ENCODE assay signal across 8 mouse cellular contexts in the genomic region with DNA sequence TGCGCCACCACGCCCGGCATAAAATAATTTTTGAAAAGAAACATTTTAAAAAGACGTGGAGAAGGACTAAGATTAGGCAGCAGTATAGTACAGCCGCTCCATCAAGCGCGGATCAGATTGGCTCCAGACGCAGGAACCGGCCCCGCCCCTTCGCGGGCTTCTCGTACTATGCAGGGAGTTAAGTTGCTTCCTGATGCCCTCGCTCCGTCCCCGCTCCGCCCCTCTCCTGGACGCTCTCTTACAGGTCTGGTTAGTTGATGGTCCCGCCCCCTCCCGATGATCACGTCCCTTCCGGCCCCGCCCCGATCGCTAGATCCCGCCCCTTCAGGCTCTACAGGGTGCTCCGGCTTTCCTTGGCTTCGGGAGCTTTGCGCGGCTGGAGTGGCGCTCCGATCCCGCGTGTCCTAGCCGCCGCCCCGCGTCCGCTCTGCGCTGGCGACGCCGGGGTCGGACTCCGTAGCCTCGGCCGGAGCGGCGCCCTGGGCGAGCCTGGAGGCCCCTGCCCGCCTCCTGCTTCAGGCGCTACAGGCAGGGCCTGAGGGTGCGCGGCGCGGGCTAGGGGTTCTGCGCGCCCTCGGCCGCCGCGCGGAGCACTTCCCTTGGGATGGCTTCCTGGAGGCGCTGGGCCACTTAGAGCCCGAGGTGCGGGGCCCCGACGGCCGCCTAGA. TPM values are rescaled to one million over a fixed set of nuclear protein-coding genes. Genes with fewer than 3 reads are reported as not detected.
DNase-seq lines count a peak whose midpoint lies in the region; ATAC-seq and TF ChIP-seq lines count a peak whose summit lies in the region.

Fance (plus strand) TSS at position 308 of the 668 bp plus-strand sequence.

- under 1% methylated on average over 68 of the region's 69 CpGs for WGBS in hindbrain, embryonic 10.5 days
- under 1% methylated on average over 56 of the region's 69 CpGs for WGBS in lung, postnatal 0 days

- peak; percentile 99 for DNase-seq in MN1 (ENCODE audit: low spot score)
- DNase-seq in cerebellum, adult 9-10 months: peak; percentile 95
- peak; percentile 99 for DNase-seq in hindbrain, embryonic 10.5 days (ENCODE audit: low spot score)
- DNase-seq in layer of hippocampus, adult 9-11 months: peak; percentile 98
- peak; percentile 100 for DNase-seq in lung, postnatal 0 days (ENCODE audit: low spot score)
- peak; percentile 85 for DNase-seq in ovary, postnatal 14 days (ENCODE audit: low spot score)
- DNase-seq in thymus, postnatal 14 days: peak; percentile 97

- peak within 1 kb of the TSS; percentile 92 for H3K4me2 ChIP-seq in lung, postnatal 0 days (replicated peaks; ENCODE audit: low read depth, low read length)

- H3K9me3 ChIP-seq in hindbrain, embryonic 10.5 days: no peaks in the 10 kb centered on the region
- H3K9me3 ChIP-seq in lung, postnatal 0 days (ENCODE audit: low read length): no peaks in the 10 kb centered on the region

- peak within 1 kb of the TSS; percentile 92 for H3K4me3 ChIP-seq in hindbrain, embryonic 10.5 days
- peak within 1 kb of the TSS; percentile 69 for H3K4me3 ChIP-seq in lung, postnatal 0 days (ENCODE audit: low read depth, low read length)

- TF ChIP-seq CTCF in lung, postnatal 0 days (IDR thresholded peaks at IDR 0.05): peak; percentile 10; the same call in 1 of the 2 replicates

- peak within 1 kb of the TSS; percentile 96 for H3K27ac ChIP-seq in hindbrain, embryonic 10.5 days
- peak within 1 kb of the TSS; percentile 96 for H3K27ac ChIP-seq in lung, postnatal 0 days (ENCODE audit: low read length)

- H3K9ac ChIP-seq in lung, postnatal 0 days (replicated peaks; ENCODE audit: low read depth): peak within 1 kb of the TSS; percentile 76

- peak; percentile 92 for ATAC-seq in frontal cortex, adult (ENCODE audit: low TSS enrichment)
- ATAC-seq in lung, postnatal 0 days: peak; percentile 98

- H3K4me1 ChIP-seq in hindbrain, embryonic 10.5 days (replicated peaks): peaks cover 52% of the 10 kb centered on the region
- H3K4me1 ChIP-seq in lung, postnatal 0 days (ENCODE audit: insufficient read depth, low read depth, low read length): peaks cover 3% of the 10 kb centered on the region

- TF ChIP-seq EP300 in lung, postnatal 0 days (IDR thresholded peaks at IDR 0.05): no peak

- H3K27me3 ChIP-seq in hindbrain, embryonic 10.5 days (ENCODE audit: insufficient read depth, poor library complexity, severe bottlenecking): no peaks in the 10 kb centered on the region
- H3K27me3 ChIP-seq in lung, postnatal 0 days (replicated peaks; ENCODE audit: insufficient read depth, low read length): no peaks in the 10 kb centered on the region

- peaks cover 32% of the 10 kb centered on the region for H3K36me3 ChIP-seq in hindbrain, embryonic 10.5 days
- H3K36me3 ChIP-seq in lung, postnatal 0 days (ENCODE audit: insufficient read depth, low read length): peaks cover 12% of the 10 kb centered on the region

RNA-seq across cellular contexts. Expression of gene Fance, which starts in this region (rescaled TPM):
- polyA plus RNA-seq in hindbrain, embryonic 10.5 days (2016; fragmentation: Nextera tagmentation; extraction: Ambion mirVana): 32.6 and 32.9 TPM in 2 replicates
- 21.8 and 24.3 TPM in 2 replicates for polyA plus RNA-seq in lung, postnatal 0 days (2015; fragmentation: Nextera tagmentation; extraction: Ambion mirVana)

Comparison
In these comparisons a context has a peak if more than half of its experiments do, and no peak if none do; other contexts are left out.
1. Peak in every context shown above with its lines: DNase-seq, ATAC-seq, H3K4me3 ChIP-seq and H3K27ac ChIP-seq.